Mouse (Mus musculus) right cerebral cortex, postnatal 4 days (tissue): ENCODE measurements around the gene Efcab10.
A peak's percentile ranks its signal among the peaks of the same experiment; 100 is the strongest.

ENCODE experiments used
- DNase-seq: peaks from one replicate; pipeline ENCODE4 v3.0.0-alpha.2; 2022

Efcab10 gene

GRCm38 (mm10) chr12:33394804-33395623, at the start of gene Efcab10:
Efcab10 (plus strand) TSS chr12:33394854.
- peak; percentile 65 for DNase-seq

- peak; percentile 60 for DNase-seq
These were observed 49.5 kb upstream of the Efcab10 start for GRCm38 (mm10) chr12:33344970-33345772.

GRCm38 (mm10) chr12:33345773-33346435, 48.8 kb upstream of the Efcab10 start:
- no peak for DNase-seq

GRCm38 (mm10) chr12:33352671-33353070, 42.0 kb upstream of the Efcab10 start:
- no peak for DNase-seq

GRCm38 (mm10) chr12:33358345-33358744, 36.3 kb upstream of the Efcab10 start:
- no peak for DNase-seq

GRCm38 (mm10) chr12:33359209-33359608, 35.4 kb upstream of the Efcab10 start:
- DNase-seq = no peak

GRCm38 (mm10) chr12:33359878-33360482, 34.7 kb upstream of the Efcab10 start:
- no peak for DNase-seq

GRCm38 (mm10) chr12:33360729-33361128, 33.9 kb upstream of the Efcab10 start:
- DNase-seq = peak; percentile 84

GRCm38 (mm10) chr12:33364511-33364910, 30.1 kb upstream of the Efcab10 start:
- DNase-seq = no peak

- DNase-seq = no peak
These were observed 29.5 kb upstream of the Efcab10 start for GRCm38 (mm10) chr12:33365133-33365532.

GRCm38 (mm10) chr12:33369555-33369954, 25.1 kb upstream of the Efcab10 start:
- DNase-seq = no peak

GRCm38 (mm10) chr12:33379624-33380445, 14.8 kb upstream of the Efcab10 start:
- DNase-seq = peak; percentile 75

GRCm38 (mm10) chr12:33388842-33389241, 5.8 kb upstream of the Efcab10 start:
- peak; percentile 65 for DNase-seq

- no peak for DNase-seq
These were observed 3.7 kb upstream of the Efcab10 start for GRCm38 (mm10) chr12:33390844-33391560.

- no peak for DNase-seq
These were observed 8.6 kb downstream of the Efcab10 start for GRCm38 (mm10) chr12:33403265-33403693.

GRCm38 (mm10) chr12:33404996-33405395, 10.3 kb downstream of the Efcab10 start:
- no peak for DNase-seq

- no peak for DNase-seq
These were observed 10.9 kb downstream of the Efcab10 start for GRCm38 (mm10) chr12:33405398-33406026.

GRCm38 (mm10) chr12:33411580-33412151, 17.0 kb downstream of the Efcab10 start:
- DNase-seq = no peak

- peak; percentile 60 for DNase-seq
These were observed 29.7 kb downstream of the Efcab10 start for GRCm38 (mm10) chr12:33424329-33424728.

- no peak for DNase-seq
These were observed 32.6 kb downstream of the Efcab10 start for GRCm38 (mm10) chr12:33427293-33427692.
